Mouse (Mus musculus) thymus, adult 2 months (tissue): ENCODE data around the gene Wdr92.

Experiments used
- CTCF ChIP-seq: fragments of 200-500 bp; IDR thresholded peaks from 2 replicates; pipeline ENCODE4 v1.5.1; 2012; ENCODE audit warnings: mild to moderate bottlenecking, control low read depth, low read length, moderate library complexity, borderline replicate concordance; ENCODE audit not compliant: control insufficient read depth, poor library complexity, insufficient read depth; ENCODE audit errors: extremely low read depth
- POLR2A ChIP-seq: fragments of 200-500 bp; IDR thresholded peaks from 2 replicates; pipeline ENCODE4 v1.6.1; 2012; ENCODE audit warnings: mild to moderate bottlenecking, low read length, control low read depth, moderate library complexity; ENCODE audit not compliant: control insufficient read depth, poor library complexity, insufficient read depth; ENCODE audit errors: extremely low read depth

- TF ChIP-seq POLR2A (no peak), CTCF (no peak)
Measured at GRCm38 (mm10) chr11:17170938-17171729, 10.8 kb upstream of the Wdr92 start.
